Comparison of ENCODE assay signal across 25 mouse cellular contexts in the genomic region with DNA sequence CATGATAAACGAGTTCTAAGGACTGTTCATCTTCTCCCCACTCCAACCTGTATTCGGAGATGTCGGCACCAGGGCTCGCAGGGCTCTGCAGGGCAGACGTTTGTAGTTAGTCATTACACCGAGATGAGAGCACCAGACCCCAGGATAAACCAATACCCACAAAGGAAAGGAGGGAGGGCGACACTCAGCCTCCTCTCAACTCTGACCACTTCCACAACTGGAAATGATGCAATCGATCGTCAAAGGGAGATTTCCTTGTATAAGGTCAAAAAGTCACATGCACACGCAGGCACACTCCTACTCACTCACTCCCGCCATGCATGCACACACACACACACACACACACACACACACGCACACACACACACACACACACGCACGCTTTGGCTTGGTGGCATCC.
"Had no signal": no experiment of that assay in that cellular context is flagged by ENCODE, and none has a peak within 500 bp of the region (broad histone marks: within the 10 kb centered on the region; RNA-seq: fewer than 3 reads in every experiment).

No protein-coding gene starts in this region.

- ATAC-seq: hindbrain, embryonic 16.5 days; intestine, embryonic 16.5 days had no signal

- H3K9me3 ChIP-seq: heart, embryonic 10.5 days; heart, embryonic 12.5 days; hindbrain, embryonic 10.5 days; kidney, embryonic 15.5 days had no signal

- DNase-seq: gastrocnemius, adult 2 months; gastrocnemius, postnatal 14 days; gastrocnemius, postnatal 36 days; heart, adult 18-20 months; heart, postnatal 10 days; heart, postnatal 4 days; kidney, adult 11 months; kidney, adult 2 months; kidney, adult 9 months; kidney, postnatal 14 days; kidney, postnatal 36 days; layer of hippocampus, adult 9-11 months; layer of hippocampus, postnatal 36 days; left cerebral cortex, postnatal 4 days; liver had no signal

- H3K4me1 ChIP-seq: heart, embryonic 12.5 days; hindbrain, embryonic 12.5 days; kidney, embryonic 15.5 days; limb, embryonic 12.5 days had no signal

- H3K4me3 ChIP-seq: gastrocnemius, adult 2 months; heart, embryonic 10.5 days; heart, embryonic 12.5 days; hindbrain, embryonic 10.5 days; hindbrain, embryonic 12.5 days; kidney, embryonic 15.5 days; limb, embryonic 12.5 days had no signal

- H3K27me3 ChIP-seq: heart, embryonic 12.5 days; hindbrain, embryonic 12.5 days; kidney, embryonic 15.5 days; limb, embryonic 12.5 days had no signal

- H3K27ac ChIP-seq: gastrocnemius, adult 2 months; heart, embryonic 10.5 days; hindbrain, embryonic 10.5 days; hindbrain, embryonic 12.5 days; hindbrain, embryonic 14.5 days; kidney, embryonic 15.5 days; kidney, postnatal 0 days; limb, embryonic 12.5 days had no signal
